Mouse (Mus musculus) megakaryocyte, embryonic 14.5 days (primary cell): ENCODE data around the gene Mst1.

Experiments used
- FLI1 ChIP-seq: IDR thresholded peaks from 2 replicates; pipeline ENCODE4 v1.6.1; 2012; ENCODE audit warnings: low read length, inconsistent platforms, mixed read lengths
- GATA1 ChIP-seq: IDR thresholded peaks from 3 replicates; pipeline ENCODE4 v1.6.1; 2012; ENCODE audit warnings: mixed read lengths, low read length, inconsistent platforms, borderline replicate concordance

GRCm38 (mm10) chr9:108095949-108096712 is 15.9 kb downstream of the Mst1 start:
- TF ChIP-seq GATA1 = no peak
- TF ChIP-seq FLI1 = no peak
